Mouse (Mus musculus) cerebellum, adult 18-20 months (tissue): ENCODE data around the gene Bcl2l1.

ENCODE experiments used
- DNase-seq, 2 experiments: peaks; one replicate each; pipeline ENCODE4 v3.0.0; 2021

Gene Bcl2l1

GRCm38 (mm10) chr2:152734984-152735383 lies 96.5 kb downstream of the Bcl2l1 start:
- DNase-seq: peak; percentile 76 to 84

DNA sequence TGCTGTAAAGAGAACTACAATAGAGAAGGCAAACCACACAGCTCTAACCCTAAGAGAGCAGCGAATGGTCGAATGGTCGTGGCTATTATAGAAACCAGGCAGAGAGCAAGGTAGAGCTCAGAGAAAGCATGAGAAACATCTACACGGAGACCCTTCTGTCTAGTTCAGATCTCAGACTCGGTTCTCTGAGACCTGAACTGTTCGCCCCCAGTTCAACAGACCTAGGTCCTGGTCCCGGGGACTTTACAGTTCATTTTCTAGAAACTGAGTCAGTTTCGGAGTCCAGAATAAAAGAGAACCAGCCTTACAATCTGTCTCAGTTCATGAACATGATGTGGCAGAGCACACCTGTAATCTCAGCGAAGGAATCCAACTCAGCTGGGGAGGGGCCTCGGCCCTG lies 97.0 kb downstream of the Bcl2l1 start:
- no peak for DNase-seq

DNA sequence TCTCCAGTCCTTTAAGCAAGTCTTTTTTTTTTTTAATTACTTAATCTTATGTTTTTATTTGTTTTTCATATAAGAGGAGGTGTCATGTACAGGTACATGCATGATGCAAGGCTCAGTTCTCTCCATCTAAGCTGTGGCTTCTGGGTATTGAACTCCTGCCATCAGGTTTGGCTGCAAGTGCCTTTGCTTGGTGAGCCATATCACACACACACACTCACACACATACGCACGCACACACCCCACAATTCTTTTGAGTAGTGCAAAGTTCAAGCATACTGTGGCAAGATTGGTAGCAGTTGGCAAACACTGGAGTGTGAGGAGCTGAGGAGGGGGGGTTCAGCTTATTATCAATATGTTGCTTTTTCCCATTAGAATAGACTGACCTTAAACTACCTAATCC lies 98.3 kb downstream of the Bcl2l1 start:
- no peak for DNase-seq
